Mouse (Mus musculus): ENCODE data around the gene Ripk4. TPM values are rescaled to one million over a fixed set of nuclear protein-coding genes. Genes with fewer than 3 reads are reported as not detected.

Ripk4 gene
- total RNA-seq, 2 experiments from 2014 or later: under 0.01 TPM; not detected in 1

- ATAC-seq (replicated peaks; ENCODE audit: poor library complexity): no peak
Measured at GRCm38 (mm10) chr16:97736562-97736961, 27.0 kb downstream of the Ripk4 start.

DNA sequence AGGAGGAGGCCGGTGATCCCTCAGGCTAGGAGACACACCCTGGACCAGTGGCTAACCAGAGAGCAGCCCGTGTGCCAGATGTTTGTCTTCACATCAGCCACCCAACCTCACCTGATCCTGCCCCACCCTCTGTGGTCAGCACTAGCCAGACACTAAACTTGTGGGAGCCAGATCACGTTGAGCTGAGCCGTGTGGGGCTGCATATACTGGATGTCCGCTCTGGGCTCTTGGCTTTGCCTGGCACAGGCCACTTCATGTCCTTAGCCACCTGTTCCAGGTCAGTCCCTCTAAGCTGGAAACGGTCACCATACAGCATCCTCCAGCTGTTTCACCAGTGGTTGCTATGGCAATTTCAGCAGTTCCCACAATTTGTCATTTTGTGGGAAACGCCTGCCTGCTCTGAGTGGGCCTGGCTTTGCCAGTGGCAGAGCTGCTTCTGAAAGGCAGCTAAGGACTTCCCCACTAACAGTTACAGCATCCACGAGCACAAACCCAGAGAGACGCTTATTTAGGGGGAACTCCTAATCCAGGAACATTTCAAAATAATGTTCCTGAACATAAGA lies 28.7 kb downstream of the Ripk4 start:
- ATAC-seq (replicated peaks; ENCODE audit: poor library complexity): no peak

GRCm38 (mm10) chr16:97733599-97733998 lies 30.0 kb downstream of the Ripk4 start:
- no peak for ATAC-seq (replicated peaks; ENCODE audit: poor library complexity)

- ATAC-seq (replicated peaks; ENCODE audit: poor library complexity): no peak
Measured at GRCm38 (mm10) chr16:97730321-97730720, 33.3 kb downstream of the Ripk4 start.

- no peak for ATAC-seq (replicated peaks; ENCODE audit: poor library complexity)
Measured at GRCm38 (mm10) chr16:97726436-97726835, 37.2 kb downstream of the Ripk4 start.

GRCm38 (mm10) chr16:97720093-97720492 lies 43.5 kb downstream of the Ripk4 start:
- no peak for ATAC-seq (replicated peaks; ENCODE audit: poor library complexity)

- ATAC-seq (replicated peaks; ENCODE audit: poor library complexity): peak; percentile 48
Measured at GRCm38 (mm10) chr16:97719392-97719983, 44.1 kb downstream of the Ripk4 start.

- ATAC-seq (replicated peaks; ENCODE audit: poor library complexity): peak; percentile 49; the same call in 1 of the 2 replicates
Measured at GRCm38 (mm10) chr16:97716567-97716966, 47.0 kb downstream of the Ripk4 start.

GRCm38 (mm10) chr16:97712129-97712528 lies 51.5 kb downstream of the Ripk4 start:
- no peak for ATAC-seq (replicated peaks; ENCODE audit: poor library complexity)

GRCm38 (mm10) chr16:97701871-97702270 lies 61.7 kb downstream of the Ripk4 start:
- ATAC-seq (replicated peaks; ENCODE audit: poor library complexity): no peak

DNA sequence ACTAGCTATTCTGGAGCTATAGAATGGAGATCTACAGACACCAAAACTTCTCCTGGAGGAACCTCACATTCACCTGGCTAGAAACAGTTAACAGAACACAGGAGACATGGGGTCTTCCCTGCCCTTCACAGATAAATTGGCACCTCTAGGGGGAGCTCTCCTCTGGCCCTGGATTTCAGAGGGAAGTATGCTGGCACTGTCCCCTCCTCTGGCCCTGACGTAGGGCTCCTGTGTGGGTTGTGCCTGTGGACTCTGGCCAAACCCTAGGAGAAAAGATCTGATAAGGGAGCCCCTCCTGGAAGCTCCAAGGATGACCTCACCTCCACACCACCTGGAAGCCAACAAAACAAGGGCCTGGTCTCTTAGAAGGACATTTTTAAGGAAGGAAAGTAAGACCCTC lies 65.8 kb downstream of the Ripk4 start:
- peak; percentile 83 for ATAC-seq (replicated peaks; ENCODE audit: poor library complexity)

DNA sequence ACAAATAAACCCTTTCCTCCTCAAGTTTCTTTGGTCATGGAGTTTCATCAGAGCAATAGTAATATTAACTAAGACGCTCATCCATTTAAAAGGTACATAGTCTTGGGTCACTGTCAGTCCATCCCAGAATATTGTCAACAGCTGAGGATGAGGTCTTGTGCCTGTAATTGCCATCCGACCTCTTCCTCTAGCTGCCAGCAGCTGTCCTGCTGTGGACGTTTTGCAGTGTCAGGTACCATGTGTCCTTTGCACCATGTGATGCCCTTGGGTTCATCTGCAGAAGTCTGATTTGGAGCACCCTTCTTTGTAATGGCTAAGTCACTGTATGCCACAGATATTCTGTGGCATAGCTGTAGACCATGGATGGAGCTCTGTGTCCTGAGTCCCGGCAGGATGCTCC lies 67.9 kb downstream of the Ripk4 start:
- no peak for ATAC-seq (replicated peaks; ENCODE audit: poor library complexity)

Other genes with a start within 250 kb of the Ripk4 start
- 0.84 TPM in 1 of 2 replicates, not detected in the other for gene Fam3b, start 249.0 kb downstream of the Ripk4 start, total RNA-seq (2015)
- 0.17 TPM in 1 of 2 replicates, not detected in the other for gene Fam3b, start 249.0 kb downstream of the Ripk4 start, total RNA-seq (2017)
- not detected in 2 replicates for gene Tmprss2, start 152.6 kb downstream of the Ripk4 start, total RNA-seq (2015)
- not detected in 2 replicates for gene Tmprss2, start 152.6 kb downstream of the Ripk4 start, total RNA-seq (2017)
- gene Prdm15, start 88.1 kb upstream of the Ripk4 start, total RNA-seq (2015): 6.6 and 10.9 TPM in 2 replicates
- 10.0 and 11.1 TPM in 2 replicates for gene Prdm15, start 88.1 kb upstream of the Ripk4 start, total RNA-seq (2017)
- gene C2cd2, start 198.8 kb upstream of the Ripk4 start, total RNA-seq (2015): 9.8 and 14.1 TPM in 2 replicates
- 17.7 and 21.5 TPM in 2 replicates for gene C2cd2, start 198.8 kb upstream of the Ripk4 start, total RNA-seq (2017)
- gene Zbtb21, start 198.8 kb upstream of the Ripk4 start, total RNA-seq (2015): 9.9 and 18.3 TPM in 2 replicates
- 12.0 and 16.8 TPM in 2 replicates for gene Zbtb21, start 198.8 kb upstream of the Ripk4 start, total RNA-seq (2017)
- gene B230307C23Rik, start 233.5 kb upstream of the Ripk4 start, total RNA-seq (2015): 26.8 and 45.0 TPM in 2 replicates
- 66.4 and 152 TPM in 2 replicates for gene B230307C23Rik, start 233.5 kb upstream of the Ripk4 start, total RNA-seq (2017)

Measured in megakaryocyte progenitor cell, adult 5-6 weeks (primary cell).